Mouse (Mus musculus): ENCODE results near the gene Tspear.
"Not testable (repeated sequence)": the region's sequence is repeated elsewhere in the genome, so short reads cannot be mapped to it uniquely, and the experiment has no call there.

The Tspear gene

DNA sequence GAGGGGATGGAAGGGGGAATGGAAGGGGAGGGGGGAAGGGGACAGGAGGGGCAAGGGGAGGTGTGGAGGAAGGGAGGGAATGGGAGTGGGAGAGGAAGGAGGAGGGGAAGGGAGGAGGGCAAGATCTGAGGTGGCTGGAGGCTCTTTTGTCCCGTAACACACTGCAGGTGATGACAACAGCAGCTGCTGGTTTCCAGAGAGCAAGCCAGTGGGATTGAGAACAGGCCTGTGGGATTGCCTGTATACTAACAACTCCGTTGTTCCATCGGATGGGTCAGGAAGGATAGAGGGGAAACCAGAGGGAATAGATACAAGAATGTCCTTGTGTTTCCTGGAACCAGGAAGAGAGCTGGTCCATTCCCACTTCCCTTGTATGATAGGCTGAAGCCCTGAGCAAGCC, 111.3 kb downstream of the Tspear start:
- DNase-seq: no peak

DNA sequence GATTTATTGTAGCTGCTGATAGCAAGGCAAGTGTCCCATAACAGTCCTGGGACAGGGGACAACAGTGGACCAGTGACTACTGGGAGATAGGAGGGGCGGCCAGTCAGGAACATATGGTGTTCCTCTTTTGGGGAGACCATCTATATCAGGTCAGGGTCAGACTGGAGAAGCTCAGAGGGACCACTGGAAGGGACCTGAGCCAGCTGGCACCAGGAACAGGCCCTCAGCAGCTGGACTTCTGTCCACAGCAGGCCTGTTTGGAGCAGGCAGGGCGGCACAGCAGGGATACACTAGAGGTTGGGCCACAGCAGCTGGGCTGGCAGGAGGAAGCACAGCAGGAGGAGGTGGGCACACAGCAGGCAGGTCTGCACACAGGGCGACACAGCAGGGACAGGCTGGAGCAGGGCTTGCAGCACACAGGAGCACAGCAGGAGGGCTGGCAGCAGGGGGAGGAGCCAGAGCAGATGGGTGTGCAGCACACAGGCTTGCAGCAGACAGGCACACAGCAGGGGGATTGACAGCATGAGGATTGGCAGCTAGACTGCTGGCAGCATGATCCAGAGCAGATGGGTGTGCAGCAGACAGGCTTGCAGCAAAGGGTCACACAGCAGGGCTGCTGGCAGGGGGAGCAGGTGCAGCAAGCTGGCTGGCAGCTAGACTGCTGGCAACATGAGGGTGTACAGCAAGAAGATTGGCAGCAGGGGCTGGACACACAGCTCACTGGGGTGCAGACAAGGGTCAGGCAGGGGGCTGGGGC, 112.0 kb downstream of the Tspear start:
- not testable (repeated sequence) for DNase-seq

DNA sequence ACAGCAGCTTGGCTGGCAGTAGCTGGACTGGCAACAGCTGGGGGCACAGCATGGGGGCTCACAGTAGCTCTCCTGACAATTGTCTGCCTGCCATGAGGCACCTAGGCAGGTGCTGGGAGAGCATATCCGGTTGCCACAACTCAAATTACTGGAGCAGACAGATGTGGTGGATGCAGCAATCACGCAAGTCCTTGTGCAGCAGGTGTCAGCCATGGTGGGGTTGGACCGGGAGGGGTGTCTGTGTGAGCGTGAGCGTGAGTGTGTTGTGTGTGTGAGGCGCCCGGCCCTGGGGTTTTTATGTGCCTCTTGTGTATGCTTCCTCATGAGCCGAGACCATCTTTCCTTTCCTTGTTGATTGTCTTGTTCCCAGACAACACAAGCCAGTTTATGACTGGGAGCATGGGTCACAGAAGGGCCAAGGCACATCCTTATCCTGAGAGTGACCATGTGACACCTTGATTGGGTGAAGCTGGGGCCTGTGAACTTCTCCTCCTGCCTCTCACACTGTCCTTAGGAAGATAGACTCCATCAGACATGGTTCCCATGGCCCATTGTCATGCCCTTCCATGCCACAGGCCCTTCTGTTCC, 112.6 kb downstream of the Tspear start, which contains the start of gene Gm19668:
Gene Gm19668 (minus strand): TSS at position 213 of the 588 bp plus-strand sequence.
- no peak for DNase-seq

DNA sequence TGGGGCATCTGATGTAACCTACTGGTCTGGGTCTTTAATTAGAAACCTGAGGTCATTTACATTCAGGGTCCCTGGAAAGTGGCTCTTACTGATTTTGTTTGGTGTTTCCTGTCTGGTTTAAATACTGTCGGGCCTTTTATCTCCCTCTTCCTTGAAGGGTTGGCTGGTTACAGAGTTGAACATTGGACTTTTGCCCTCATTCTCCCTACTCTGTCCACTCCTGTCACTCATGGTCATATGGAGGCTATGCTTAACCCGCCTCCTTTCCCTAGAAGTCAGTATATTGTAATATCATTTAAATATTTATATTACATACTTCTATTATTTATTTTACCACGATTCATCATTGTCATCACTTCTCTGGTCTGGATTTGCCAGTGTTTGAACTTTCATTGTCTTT, 117.7 kb downstream of the Tspear start:
- no peak for DNase-seq

DNA sequence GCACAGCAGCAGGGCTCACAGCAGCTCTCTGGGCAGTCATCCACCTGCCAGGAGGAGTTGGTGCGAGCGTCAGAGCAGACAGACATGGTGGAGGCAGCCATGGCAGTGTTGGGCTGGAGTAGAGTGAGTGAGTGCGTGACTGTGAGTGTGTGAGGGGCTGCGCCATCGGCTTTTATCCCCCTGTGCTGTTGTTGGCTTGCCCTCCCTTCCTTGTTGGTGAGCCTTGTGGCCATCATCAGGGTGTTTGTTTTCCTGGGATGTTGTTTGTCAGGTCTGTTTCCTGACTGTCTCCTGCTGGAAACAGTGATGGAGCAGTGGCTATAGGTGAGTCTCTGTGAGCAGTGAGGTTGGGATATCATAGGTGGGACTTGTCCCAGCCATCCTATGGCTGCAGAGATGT, 125.4 kb downstream of the Tspear start, which contains the start of gene Gm9507:
Gene Gm9507 (minus strand): TSS at position 101 of the 400 bp plus-strand sequence.
- no peak for DNase-seq

DNA sequence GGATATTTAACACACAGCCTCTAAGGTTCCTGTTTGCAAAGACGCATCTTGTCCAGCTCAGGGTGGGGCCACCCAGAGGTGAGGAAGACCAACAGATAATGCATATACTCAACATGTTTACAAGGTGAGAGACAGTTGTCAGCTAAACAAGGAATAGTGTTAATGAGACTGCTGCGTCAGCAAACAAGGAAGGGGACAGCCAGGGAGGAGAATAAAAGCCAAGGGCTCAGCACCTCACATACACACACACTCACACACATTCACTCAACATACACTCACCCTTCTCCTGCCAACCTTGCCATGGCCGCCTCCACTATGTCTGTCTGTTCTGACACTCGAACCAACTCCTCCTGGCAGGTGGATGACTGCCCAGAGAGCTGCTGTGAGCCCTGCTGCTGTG, 128.0 kb downstream of the Tspear start, which contains the start of gene Gm2696:
Gene Gm2696 (plus strand): TSS at position 301 of the 400 bp plus-strand sequence.
- DNase-seq: no peak

DNA sequence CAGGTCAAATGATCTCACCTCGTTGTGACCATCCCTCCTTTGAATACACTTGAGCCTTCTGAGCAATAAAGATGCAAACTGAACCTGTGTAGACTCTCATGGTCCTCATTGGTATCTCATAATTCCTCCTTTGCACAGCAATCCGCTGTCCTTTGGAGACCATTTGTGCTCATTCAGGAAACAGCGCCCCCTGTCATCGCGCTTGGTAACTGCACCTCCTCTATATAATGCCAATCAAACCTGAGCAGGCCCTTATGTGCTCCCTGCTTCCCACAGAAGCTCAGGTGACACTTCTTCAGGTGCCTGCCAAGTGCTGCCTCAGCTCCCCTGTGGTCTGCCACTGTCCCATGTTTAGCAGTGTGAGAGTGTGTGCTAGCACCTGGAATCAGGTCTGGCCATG, 129.1 kb downstream of the Tspear start:
- no peak for DNase-seq

DNA sequence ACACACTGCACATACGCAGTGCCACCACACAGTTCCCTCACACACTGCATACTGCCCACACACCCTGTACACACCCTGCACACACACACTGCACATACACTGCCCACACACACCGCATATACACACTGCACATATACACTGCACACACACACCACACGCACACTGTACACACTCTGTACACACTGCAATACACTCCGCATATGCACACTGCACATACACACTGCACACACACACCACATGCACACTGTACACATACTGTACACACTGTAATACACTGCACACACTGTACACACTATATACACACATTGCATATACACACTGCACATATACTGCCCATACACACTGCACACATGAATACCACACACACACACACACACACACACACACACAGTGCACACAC, 132.2 kb downstream of the Tspear start:
- DNase-seq: no peak

DNA sequence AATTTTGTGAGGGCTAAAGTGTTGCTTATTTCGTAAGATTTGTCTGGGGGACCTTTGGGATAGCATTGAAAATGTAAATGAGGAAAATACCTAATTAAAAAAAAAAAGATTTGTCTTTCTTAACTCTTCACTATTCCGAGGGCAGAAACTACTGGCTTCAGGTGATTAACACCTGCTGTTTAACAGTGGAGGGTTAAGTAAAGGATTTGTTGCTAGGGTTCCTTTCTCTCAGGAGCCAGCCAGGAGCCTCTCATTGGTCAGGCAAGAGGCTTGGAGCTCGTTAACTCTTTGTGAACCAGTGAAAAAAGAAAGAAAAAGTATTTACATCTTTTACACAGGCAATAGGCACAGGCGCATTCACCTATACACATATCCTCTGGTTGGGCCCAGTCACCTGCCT, 132.8 kb downstream of the Tspear start:
- DNase-seq: no peak

DNA sequence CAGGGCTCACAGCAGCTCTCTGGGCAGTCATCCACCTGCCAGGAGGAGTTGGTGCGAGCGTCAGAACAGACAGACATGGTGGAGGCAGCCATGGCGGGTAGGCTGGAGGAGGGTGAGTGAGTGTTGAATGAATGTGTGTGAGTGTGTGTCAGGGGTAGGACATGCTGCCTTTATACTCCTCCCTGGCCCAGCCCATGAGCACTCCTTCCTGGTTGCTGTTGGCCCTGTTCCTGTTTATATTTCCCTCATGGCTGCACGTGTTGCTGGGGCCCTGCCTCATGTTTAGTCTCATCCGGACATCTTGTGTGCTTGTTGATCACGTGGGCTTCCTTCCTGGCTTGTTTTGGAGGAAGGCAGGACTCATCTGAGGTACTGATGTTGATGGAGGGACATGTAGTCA, 140.6 kb downstream of the Tspear start, which contains the start of gene Krtap10-4:
Gene Krtap10-4 (minus strand): TSS at position 145 of the 400 bp plus-strand sequence.
- no peak for DNase-seq

DNA sequence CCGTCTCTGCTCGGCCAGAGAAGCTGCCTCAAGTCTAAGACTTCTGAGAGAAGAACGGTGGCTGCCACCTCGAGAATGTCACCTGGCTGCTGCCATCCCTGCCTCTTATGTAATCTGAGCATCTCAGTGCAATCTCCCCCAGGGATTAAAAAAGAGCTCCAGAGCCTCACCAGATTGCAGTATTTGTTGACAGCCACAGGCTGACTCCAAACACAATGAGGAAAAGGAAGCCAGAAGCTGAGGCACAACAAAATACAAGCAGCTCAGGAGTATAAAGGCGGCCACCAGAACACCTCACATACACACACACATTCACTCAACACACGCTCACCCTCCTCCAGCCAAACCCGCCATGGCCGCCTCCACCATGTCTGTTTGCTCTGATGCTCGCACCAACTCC, 149.3 kb downstream of the Tspear start, which contains the start of gene Krtap10-10:
Gene Krtap10-10 (plus strand): TSS at position 301 of the 400 bp plus-strand sequence.
- no peak for DNase-seq

DNA sequence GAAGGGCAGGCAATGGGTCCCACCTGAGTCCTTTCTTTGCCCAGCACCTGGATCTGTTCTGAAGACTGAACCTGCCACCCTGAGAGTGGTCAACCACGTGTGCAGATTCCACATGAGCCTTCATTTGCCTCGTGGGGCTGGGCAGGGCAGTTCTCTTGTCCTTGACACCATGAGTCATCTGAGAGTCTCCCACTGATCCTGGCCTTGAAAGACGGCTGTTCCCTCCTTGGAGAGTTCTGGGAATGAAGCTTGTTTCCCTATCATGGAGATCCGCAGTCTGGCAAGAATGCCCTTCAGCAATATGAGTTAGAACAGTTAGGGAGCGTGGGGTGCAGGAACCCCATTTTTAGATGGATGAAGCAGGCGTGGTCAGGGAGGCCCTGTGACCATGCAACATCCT, 152.6 kb downstream of the Tspear start:
- no peak for DNase-seq

DNA sequence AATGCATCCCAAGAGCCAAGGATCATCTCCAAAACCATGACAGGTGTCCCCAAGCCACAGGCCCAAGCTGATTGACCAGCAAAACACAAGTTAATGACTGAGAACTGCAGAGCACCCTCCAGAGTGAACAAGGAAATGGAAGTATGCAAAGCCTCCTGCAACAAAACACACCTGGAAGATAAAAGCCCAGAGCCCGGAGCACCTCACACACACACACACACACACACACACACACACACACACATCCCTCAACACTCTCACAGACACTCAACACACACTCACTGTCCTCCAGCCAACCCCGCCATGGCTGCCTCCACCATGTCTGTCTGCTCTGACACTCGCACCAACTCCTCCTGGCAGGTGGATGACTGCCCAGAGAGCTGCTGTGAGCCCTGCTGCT, 160.1 kb downstream of the Tspear start, which contains the start of gene Gm36176:
Gene Gm36176 (plus strand): TSS at position 301 of the 400 bp plus-strand sequence.
- no peak for DNase-seq

DNA sequence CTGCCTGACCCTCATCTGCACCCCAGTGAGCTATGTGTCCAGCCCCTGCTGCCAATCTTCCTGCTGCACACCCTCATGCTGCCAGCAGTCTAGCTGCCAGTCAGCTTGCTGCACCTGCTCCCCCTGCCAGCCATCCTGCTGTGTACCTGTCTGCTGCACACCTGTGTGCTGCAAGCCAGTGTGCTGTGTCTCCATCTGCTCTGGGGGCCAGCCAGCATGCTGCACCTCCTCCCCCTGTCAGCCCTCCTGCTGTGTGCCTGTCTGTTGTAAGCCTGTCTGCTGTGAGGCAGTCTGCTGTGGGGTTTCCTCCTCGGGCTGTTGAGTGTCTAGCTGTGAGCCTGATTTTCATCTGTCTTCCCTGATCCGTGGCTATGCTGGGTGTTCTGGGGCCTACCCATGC, 160.6 kb downstream of the Tspear start:
- DNase-seq: no peak

DNA sequence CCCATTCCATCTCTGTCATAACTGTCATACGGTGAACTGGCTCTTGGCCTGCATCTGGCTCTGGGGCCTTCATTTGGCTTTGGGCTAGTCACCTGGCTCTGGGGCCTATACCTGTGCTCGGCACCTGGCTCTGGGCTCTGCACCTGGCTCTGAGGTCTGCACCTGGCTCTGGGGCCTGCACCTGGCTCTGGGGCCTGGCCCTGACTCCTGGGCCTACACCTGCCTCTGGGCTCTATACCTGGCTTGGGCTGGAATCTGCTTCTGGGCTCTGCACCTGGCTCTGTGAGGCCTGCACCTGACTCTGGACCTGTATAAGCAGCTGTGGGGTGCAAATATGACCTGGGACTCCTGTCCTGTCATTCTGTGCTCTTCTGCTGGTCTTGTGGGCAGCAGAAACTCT, 161.2 kb downstream of the Tspear start:
- DNase-seq: no peak

DNA sequence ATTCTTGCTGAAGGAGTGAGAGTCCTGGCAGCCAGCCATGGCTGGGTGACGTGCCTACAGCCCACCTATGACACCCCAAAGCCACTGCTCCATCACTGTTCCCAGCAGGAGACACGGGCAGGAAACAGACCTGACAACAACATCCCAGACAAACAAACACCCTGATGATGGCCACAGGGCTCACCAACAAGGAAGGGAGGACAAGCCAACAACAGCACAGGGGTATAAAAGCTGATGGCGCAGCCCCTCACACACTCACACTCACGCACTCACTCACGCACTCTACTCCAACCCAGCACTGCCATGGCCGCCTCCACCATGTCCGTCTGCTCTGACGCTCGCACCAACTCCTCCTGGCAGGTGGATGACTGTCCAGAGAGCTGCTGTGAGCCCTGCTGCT, 166.2 kb downstream of the Tspear start, which contains the start of gene Gm10318:
Gene Gm10318 (plus strand): TSS at position 301 of the 400 bp plus-strand sequence.
- no peak for DNase-seq

DNA sequence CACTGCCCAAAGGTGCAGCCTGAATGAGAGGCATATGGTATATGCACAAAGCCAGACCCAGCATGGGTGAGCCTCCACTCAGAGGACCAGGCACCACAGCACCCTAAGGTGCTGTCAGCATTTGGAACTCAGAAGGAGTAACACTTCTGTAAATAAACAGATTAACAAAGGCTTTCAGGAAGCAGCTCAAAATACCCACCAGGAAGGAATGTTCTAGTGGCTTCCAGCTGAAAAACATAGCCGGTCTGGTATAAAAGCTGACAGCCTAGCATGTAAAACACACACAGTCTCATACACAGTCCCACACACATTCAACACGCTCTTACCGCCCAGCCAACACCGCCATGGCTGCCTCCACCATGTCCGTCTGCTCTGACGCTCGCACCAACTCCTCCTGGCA, 175.3 kb downstream of the Tspear start, which contains the start of gene Gm3285:
Gene Gm3285 (plus strand): TSS at position 301 of the 400 bp plus-strand sequence.
- DNase-seq: no peak

DNA sequence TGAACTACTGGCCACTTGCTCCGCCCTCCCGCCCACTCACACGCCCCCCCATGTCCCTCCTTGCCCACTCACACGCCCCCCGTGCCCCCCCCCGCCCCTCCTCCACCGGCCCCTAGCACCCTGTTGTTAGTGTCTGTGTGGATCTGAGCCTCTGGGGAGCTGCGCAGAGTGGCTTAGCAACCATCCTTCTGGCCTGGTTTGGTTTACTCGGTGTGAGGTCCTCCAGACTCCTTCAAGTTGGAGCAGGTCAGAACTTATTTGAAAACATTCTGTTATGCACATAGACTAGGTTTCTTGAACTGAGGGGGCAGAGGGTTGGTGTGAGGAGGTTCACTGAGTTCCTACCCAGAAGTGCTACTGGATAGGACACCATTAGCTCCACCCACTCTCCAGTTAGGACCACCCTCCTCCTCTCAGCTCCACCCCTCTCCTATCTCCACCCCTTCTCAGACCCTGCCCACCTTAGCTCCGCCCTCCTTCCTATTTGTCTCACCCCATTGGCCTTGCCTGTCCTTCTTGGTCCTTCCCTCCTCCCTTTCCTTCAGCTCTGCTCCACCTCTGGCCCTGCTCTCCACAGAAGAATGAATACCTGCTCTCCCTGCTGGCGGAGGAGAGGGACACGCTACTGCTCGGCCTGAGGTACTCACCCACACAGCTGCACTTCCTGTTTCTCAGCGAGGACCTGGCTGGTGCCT, 177.8 kb downstream of the Tspear start:
- DNase-seq: peak; percentile 16 to 49

DNA sequence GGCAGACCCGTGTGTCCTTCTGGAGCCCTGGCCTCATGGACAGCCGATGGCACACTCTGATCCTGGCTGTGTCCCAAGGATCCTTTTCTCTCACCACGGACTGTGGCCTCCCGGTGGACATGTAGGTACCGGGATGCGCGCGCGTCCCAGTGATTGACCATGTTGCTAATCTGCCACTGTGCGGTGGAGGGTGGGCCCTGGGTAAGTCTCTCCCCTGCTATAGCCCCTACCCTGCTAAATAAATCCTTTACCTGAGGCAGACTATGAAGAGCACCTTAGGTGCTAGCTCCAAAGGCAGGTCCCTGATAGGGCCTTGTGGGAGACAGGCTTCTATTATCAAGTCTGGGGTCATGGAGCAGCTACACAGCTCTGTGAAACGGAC, 178.4 kb downstream of the Tspear start:
- no peak for DNase-seq

DNA sequence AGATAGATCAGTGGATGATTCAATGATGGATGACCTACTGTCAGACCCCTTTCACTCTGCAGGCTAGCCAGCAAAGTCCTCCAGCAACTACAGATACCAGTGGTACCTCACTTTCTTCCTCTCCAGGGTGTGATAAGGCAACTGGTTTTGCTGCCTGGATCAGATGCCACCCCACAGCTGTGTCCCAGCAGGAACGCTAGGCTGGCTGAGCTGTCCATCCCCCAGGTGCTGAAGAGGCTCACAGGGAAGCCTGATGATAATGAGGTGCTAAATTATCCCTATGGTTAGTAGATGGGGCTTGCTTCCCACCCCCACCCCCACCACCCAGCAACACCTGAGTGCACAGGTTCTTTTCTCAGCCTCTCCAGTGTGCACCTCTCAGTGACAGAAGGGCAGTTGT, 181.2 kb downstream of the Tspear start:
- DNase-seq: no peak

DNA sequence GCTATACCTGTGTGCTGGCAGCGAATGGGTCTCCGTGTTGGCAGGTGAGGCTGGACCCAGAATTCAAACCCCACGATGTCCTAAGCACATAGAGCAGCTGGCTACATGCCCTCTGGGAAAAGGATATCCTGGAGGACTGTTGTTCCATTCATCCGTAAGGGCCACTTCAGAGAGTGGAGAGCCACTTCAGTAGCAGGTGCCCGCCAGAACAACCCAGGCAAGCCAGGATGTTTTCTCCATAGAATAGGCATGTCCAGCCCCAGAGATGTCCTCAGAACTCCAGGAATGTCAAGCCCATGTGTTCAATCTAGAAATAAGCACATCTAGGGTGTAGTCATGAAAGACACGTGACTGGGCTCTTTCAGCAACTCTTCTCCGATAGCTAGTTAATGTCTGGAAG, 183.3 kb downstream of the Tspear start:
- no peak for DNase-seq

DNA sequence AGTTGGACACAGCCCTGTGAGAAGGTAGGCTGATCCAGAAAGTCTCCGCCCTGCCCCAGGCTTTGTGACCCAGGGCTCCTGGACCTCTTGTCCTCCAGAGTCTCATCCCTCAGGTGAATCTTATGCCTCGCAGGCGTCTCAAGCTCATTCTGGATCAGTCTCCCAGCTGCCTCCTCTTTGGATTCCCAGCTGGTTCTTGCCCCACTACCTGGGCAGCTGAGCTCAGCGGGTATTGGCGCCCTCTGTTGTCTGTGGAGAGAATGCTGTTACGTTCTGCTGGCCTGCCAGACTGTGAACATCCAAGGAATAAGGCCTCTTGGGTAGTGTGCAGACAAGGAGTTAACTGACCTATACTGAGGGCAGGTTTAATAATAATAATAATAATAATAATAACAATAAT, 192.6 kb downstream of the Tspear start:
- DNase-seq: no peak

DNA sequence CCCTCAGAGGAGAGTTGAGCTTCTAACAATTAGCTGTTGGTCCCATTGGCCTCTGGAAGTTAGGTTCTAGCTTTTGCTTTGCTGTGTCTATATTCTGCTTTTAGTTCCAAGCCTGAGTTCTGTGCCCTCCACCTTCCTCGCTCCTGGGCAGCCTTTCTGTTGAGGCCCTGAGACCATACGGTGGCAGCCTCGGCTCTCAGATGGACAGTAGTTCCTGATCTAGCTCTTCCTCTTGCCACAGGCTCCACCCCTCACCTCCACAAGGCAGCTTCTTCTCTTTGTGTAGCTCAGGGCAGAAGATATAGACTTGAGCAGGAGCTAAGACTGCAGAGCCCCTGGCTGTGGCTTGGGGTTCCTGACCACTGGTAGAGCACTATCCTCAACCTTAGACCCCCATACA, 193.9 kb downstream of the Tspear start:
- no peak for DNase-seq

Data from thymus, adult 18-20 months (tissue).